Mouse (Mus musculus): ENCODE data around the gene C1qtnf9. TPM values are rescaled to one million over a fixed set of nuclear protein-coding genes. Genes with fewer than 3 reads are reported as not detected.

C1qtnf9 gene
- total RNA-seq, 1 experiment = 0.49 TPM

GRCm38 (mm10) chr14:60739155-60739554 lies 28.8 kb upstream of the C1qtnf9 start:
- in situ Hi-C loops (cut with MboI; ENCODE audit: low sequenced_read_pairs in 2 of 2, unreplicated experiment in 2 of 2) = no loop called here
- Histone ChIP-seq H3K4me3 (ENCODE audit: insufficient read depth in 1 of 2, low read depth in 1 of 2, low read length in 2 of 2, poor library complexity in 1 of 2, severe bottlenecking in 1 of 2) (no peak overlapping the region), H3K9me3 (ENCODE audit: control insufficient read depth, insufficient read depth, low read depth, low read length) (no peaks in the 10 kb centered on the region), H3K36me3 (ENCODE audit: control insufficient read depth, insufficient read depth, low read length, poor library complexity, severe bottlenecking) (peaks cover 5% of the 10 kb centered on the region; the same call in 1 of the 2 replicates), H3K9ac (ENCODE audit: insufficient read depth, low read depth, low read length, poor library complexity, severe bottlenecking) (no peak overlapping the region), H3K4me1 (ENCODE audit: control insufficient read depth in 2 of 2, insufficient read depth in 2 of 2, low read length in 2 of 2, poor library complexity in 1 of 2) (peaks cover 14 to 35% of the 10 kb centered on the region in 2 experiments), H3K27ac (ENCODE audit: insufficient read depth, low read depth, low read length, poor library complexity, severe bottlenecking) (no peak overlapping the region)
- DNase-seq (ENCODE audit: low read depth, low spot score) = no peak
- no peak for TF ChIP-seq ZC3H11A (IDR thresholded peaks at IDR 0.05; ENCODE audit: borderline replicate concordance, low read depth, low read length)
- TF ChIP-seq MAFK (IDR thresholded peaks at IDR 0.05; ENCODE audit: insufficient read depth, low read depth, low read length) = no peak
- no peak for TF ChIP-seq ZNF384 (IDR thresholded peaks at IDR 0.05; ENCODE audit: low read depth, low read length)
- TF ChIP-seq HCFC1 (IDR thresholded peaks at IDR 0.05; ENCODE audit: borderline replicate concordance, insufficient read depth, low read length) = no peak
- TF ChIP-seq CHD2 (IDR thresholded peaks at IDR 0.05; ENCODE audit: low read depth, low read length) = no peak

DNA sequence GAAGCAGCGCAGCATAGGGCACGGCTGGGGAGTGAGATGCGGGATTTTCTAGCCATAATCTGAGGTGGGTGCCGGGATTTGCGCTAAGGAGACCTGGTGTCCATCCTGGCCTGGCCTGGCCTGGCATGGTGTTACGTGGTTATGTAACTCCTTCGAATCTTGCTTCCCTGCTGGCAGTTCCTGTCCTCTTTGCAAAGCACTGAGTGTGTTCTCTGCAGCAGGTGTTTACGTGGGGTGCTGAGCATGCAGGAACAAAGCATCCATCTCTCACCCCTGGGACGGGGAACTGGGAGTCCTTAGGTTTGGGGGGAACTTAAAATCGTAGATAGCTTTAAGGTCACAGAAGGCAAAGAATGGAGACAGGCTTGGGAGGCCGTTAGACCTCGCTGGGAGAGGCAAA lies 28.3 kb upstream of the C1qtnf9 start:
- TF ChIP-seq ZNF384 (IDR thresholded peaks at IDR 0.05; ENCODE audit: low read depth, low read length) (no peak), MAFK (IDR thresholded peaks at IDR 0.05; ENCODE audit: insufficient read depth, low read depth, low read length) (no peak), CHD2 (IDR thresholded peaks at IDR 0.05; ENCODE audit: low read depth, low read length) (no peak), HCFC1 (IDR thresholded peaks at IDR 0.05; ENCODE audit: borderline replicate concordance, insufficient read depth, low read length) (no peak), ZC3H11A (IDR thresholded peaks at IDR 0.05; ENCODE audit: borderline replicate concordance, low read depth, low read length) (no peak)
- no peak overlapping the region for H3K27ac ChIP-seq (ENCODE audit: insufficient read depth, low read depth, low read length, poor library complexity, severe bottlenecking)

GRCm38 (mm10) chr14:60740507-60740906 lies 27.4 kb upstream of the C1qtnf9 start:
- Histone ChIP-seq H3K27ac (ENCODE audit: insufficient read depth, low read depth, low read length, poor library complexity, severe bottlenecking) (no peak overlapping the region), H3K9ac (ENCODE audit: insufficient read depth, low read depth, low read length, poor library complexity, severe bottlenecking) (no peak overlapping the region), H3K9me3 (ENCODE audit: control insufficient read depth, insufficient read depth, low read depth, low read length) (no peaks in the 10 kb centered on the region), H3K4me3 (ENCODE audit: insufficient read depth in 1 of 2, low read depth in 1 of 2, low read length in 2 of 2, poor library complexity in 1 of 2, severe bottlenecking in 1 of 2) (no peak overlapping the region), H3K4me1 (ENCODE audit: control insufficient read depth in 2 of 2, insufficient read depth in 2 of 2, low read length in 2 of 2, poor library complexity in 1 of 2) (peaks cover 14 to 28% of the 10 kb centered on the region in 2 experiments), H3K36me3 (ENCODE audit: control insufficient read depth, insufficient read depth, low read length, poor library complexity, severe bottlenecking) (peaks cover 5% of the 10 kb centered on the region; the same call in 1 of the 2 replicates)
- in situ Hi-C loops (cut with MboI; ENCODE audit: low sequenced_read_pairs in 2 of 2, unreplicated experiment in 2 of 2) = no loop called here
- TF ChIP-seq ZNF384 (IDR thresholded peaks at IDR 0.05; ENCODE audit: low read depth, low read length) (no peak), CHD2 (IDR thresholded peaks at IDR 0.05; ENCODE audit: low read depth, low read length) (no peak), HCFC1 (IDR thresholded peaks at IDR 0.05; ENCODE audit: borderline replicate concordance, insufficient read depth, low read length) (no peak), MAFK (IDR thresholded peaks at IDR 0.05; ENCODE audit: insufficient read depth, low read depth, low read length) (no peak)
- no peak for DNase-seq (ENCODE audit: low read depth, low spot score)

More for the DNA sequence above, 28.3 kb upstream of the C1qtnf9 start:
- peaks cover 5% of the 10 kb centered on the region; the same call in 1 of the 2 replicates for H3K36me3 ChIP-seq (ENCODE audit: control insufficient read depth, insufficient read depth, low read length, poor library complexity, severe bottlenecking)
- in situ Hi-C loops (cut with MboI; ENCODE audit: low sequenced_read_pairs in 2 of 2, unreplicated experiment in 2 of 2) = no loop called here
- H3K9ac ChIP-seq (ENCODE audit: insufficient read depth, low read depth, low read length, poor library complexity, severe bottlenecking) = peak overlapping the region; percentile 42; the same call in 1 of the 2 replicates
- DNase-seq (ENCODE audit: low read depth, low spot score) = no peak
- peaks cover 14 to 35% of the 10 kb centered on the region in 2 experiments for H3K4me1 ChIP-seq (ENCODE audit: control insufficient read depth in 2 of 2, insufficient read depth in 2 of 2, low read length in 2 of 2, poor library complexity in 1 of 2)
- no peaks in the 10 kb centered on the region for H3K9me3 ChIP-seq (ENCODE audit: control insufficient read depth, insufficient read depth, low read depth, low read length)
- H3K4me3 ChIP-seq (ENCODE audit: insufficient read depth in 1 of 2, low read depth in 1 of 2, low read length in 2 of 2, poor library complexity in 1 of 2, severe bottlenecking in 1 of 2) = no peak overlapping the region

DNA sequence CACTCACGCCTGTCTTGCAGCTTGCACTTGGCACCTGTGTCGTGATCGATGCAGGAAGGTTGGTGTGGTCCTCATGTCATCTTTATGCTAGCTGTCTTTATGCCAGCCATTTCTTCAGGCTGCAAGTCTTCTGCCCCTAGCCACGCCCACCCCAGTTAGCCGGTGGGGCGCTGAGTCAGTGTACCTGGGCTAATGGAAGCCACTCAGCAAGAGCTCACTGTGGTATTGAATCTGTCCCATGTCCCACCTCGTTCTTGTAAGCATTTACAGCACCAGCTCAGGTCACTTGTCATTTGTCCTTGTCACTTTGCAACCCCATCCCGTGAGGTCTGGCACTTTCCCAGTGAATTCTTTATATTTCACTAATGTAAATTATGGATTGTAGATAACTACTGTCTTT lies 26.9 kb upstream of the C1qtnf9 start:
- Histone ChIP-seq H3K27ac (ENCODE audit: insufficient read depth, low read depth, low read length, poor library complexity, severe bottlenecking) (no peak overlapping the region), H3K9ac (ENCODE audit: insufficient read depth, low read depth, low read length, poor library complexity, severe bottlenecking) (no peak overlapping the region), H3K4me3 (ENCODE audit: insufficient read depth in 1 of 2, low read depth in 1 of 2, low read length in 2 of 2, poor library complexity in 1 of 2, severe bottlenecking in 1 of 2) (no peak overlapping the region), H3K36me3 (ENCODE audit: control insufficient read depth, insufficient read depth, low read length, poor library complexity, severe bottlenecking) (peaks cover 9% of the 10 kb centered on the region; the same call in 1 of the 2 replicates), H3K4me1 (ENCODE audit: control insufficient read depth in 2 of 2, insufficient read depth in 2 of 2, low read length in 2 of 2, poor library complexity in 1 of 2) (peaks cover 12 to 28% of the 10 kb centered on the region in 2 experiments), H3K9me3 (ENCODE audit: control insufficient read depth, insufficient read depth, low read depth, low read length) (no peaks in the 10 kb centered on the region)
- TF ChIP-seq MAFK (IDR thresholded peaks at IDR 0.05; ENCODE audit: insufficient read depth, low read depth, low read length) (no peak), HCFC1 (IDR thresholded peaks at IDR 0.05; ENCODE audit: borderline replicate concordance, insufficient read depth, low read length) (no peak), CHD2 (IDR thresholded peaks at IDR 0.05; ENCODE audit: low read depth, low read length) (no peak), ZC3H11A (IDR thresholded peaks at IDR 0.05; ENCODE audit: borderline replicate concordance, low read depth, low read length) (no peak), ZNF384 (IDR thresholded peaks at IDR 0.05; ENCODE audit: low read depth, low read length) (no peak)
- in situ Hi-C loops (cut with MboI; ENCODE audit: low sequenced_read_pairs in 2 of 2, unreplicated experiment in 2 of 2) = no loop called here
- no peak for DNase-seq (ENCODE audit: low read depth, low spot score)
